Mouse (Mus musculus): Measurements from ENCODE around the gene Ifrd2.

Gene Ifrd2

GRCm38 (mm10) chr9:107575579-107576356 lies 11.7 kb upstream of the Ifrd2 start:
- DNase-seq (ENCODE audit: low spot score): no peak

GRCm38 (mm10) chr9:107576357-107577107 lies 10.9 kb upstream of the Ifrd2 start, which contains the start of gene Hyal1:
Gene Hyal1 (plus strand): TSS chr9:107576927.
- DNase-seq (ENCODE audit: low spot score): peak; percentile 90

GRCm38 (mm10) chr9:107577871-107578270 lies 9.6 kb upstream of the Ifrd2 start:
- no peak for DNase-seq (ENCODE audit: low spot score)

GRCm38 (mm10) chr9:107578587-107578986 lies 8.9 kb upstream of the Ifrd2 start, which contains the start of gene Naa80:
Gene Naa80 (plus strand): TSS chr9:107578887.
- no peak for DNase-seq (ENCODE audit: low spot score)

- no peak for DNase-seq (ENCODE audit: low spot score)
Measured at GRCm38 (mm10) chr9:107579023-107579900, 8.2 kb upstream of the Ifrd2 start.

GRCm38 (mm10) chr9:107580501-107581317 lies 6.7 kb upstream of the Ifrd2 start, which contains the start of gene Hyal3:
Gene Hyal3 (plus strand): TSS chr9:107580818.
- DNase-seq (ENCODE audit: low spot score): peak; percentile 90

- DNase-seq (ENCODE audit: low spot score): no peak
Measured at GRCm38 (mm10) chr9:107581584-107581983, 5.9 kb upstream of the Ifrd2 start.

- DNase-seq (ENCODE audit: low spot score): no peak
Measured at GRCm38 (mm10) chr9:107582509-107583062, 4.9 kb upstream of the Ifrd2 start.

GRCm38 (mm10) chr9:107583174-107583573 lies 4.3 kb upstream of the Ifrd2 start:
- DNase-seq (ENCODE audit: low spot score): no peak

GRCm38 (mm10) chr9:107586504-107586903 lies 938 bp upstream of the Ifrd2 start:
- DNase-seq (ENCODE audit: low spot score): no peak

GRCm38 (mm10) chr9:107587833-107588639 lies 594 bp downstream of the Ifrd2 start:
- peak; percentile 64 for DNase-seq (ENCODE audit: low spot score)

GRCm38 (mm10) chr9:107590058-107590772 lies 2.8 kb downstream of the Ifrd2 start:
- no peak for DNase-seq (ENCODE audit: low spot score)

- DNase-seq (ENCODE audit: low spot score): no peak
Measured at GRCm38 (mm10) chr9:107590773-107591060, 3.3 kb downstream of the Ifrd2 start.

- no peak for DNase-seq (ENCODE audit: low spot score)
Measured at GRCm38 (mm10) chr9:107593101-107593976, 5.9 kb downstream of the Ifrd2 start.

- no peak for DNase-seq (ENCODE audit: low spot score)
Measured at GRCm38 (mm10) chr9:107594281-107595062, 7.0 kb downstream of the Ifrd2 start.

- DNase-seq (ENCODE audit: low spot score): no peak
Measured at GRCm38 (mm10) chr9:107596619-107597569, 9.5 kb downstream of the Ifrd2 start.

GRCm38 (mm10) chr9:107598385-107598784 lies 10.9 kb downstream of the Ifrd2 start:
- DNase-seq (ENCODE audit: low spot score): no peak
